Comparison of ENCODE assay signal across 11 mouse cellular contexts in genomic region chrX:96113106-96113634, GRCm38 (mm10).
"Had no signal": no experiment of that assay in that cellular context is flagged by ENCODE, and none has a peak within 500 bp of the region (broad histone marks: within the 10 kb centered on the region; RNA-seq: fewer than 3 reads in every experiment).

No protein-coding gene starts in this region.

- H3K9ac ChIP-seq: liver, embryonic 12.5 days; lung, embryonic 15.5 days; neural tube, embryonic 12.5 days had no signal

- H3K4me2 ChIP-seq: liver, embryonic 12.5 days; lung, embryonic 15.5 days; neural tube, embryonic 12.5 days had no signal

- H3K9me3 ChIP-seq: limb, embryonic 10.5 days; liver, embryonic 12.5 days; lung, embryonic 15.5 days; midbrain, embryonic 10.5 days; neural tube, embryonic 12.5 days had no signal

- H3K4me3 ChIP-seq: left cerebral cortex, adult 2 months; limb, embryonic 10.5 days; liver, embryonic 12.5 days; lung, embryonic 15.5 days; midbrain, embryonic 10.5 days; neural tube, embryonic 12.5 days had no signal

- H3K27ac ChIP-seq: left cerebral cortex, adult 2 months; limb, embryonic 10.5 days; liver, embryonic 12.5 days; lung, embryonic 15.5 days; midbrain, embryonic 10.5 days; neural tube, embryonic 12.5 days; stomach, postnatal 0 days had no signal

- ATAC-seq: liver, embryonic 12.5 days had no signal

- H3K36me3 ChIP-seq: lung, embryonic 15.5 days; midbrain, embryonic 10.5 days; neural tube, embryonic 12.5 days had no signal

- H3K27me3 ChIP-seq: liver, embryonic 12.5 days; lung, embryonic 15.5 days; neural tube, embryonic 12.5 days had no signal

- DNase-seq: kidney, adult 2 months; kidney, postnatal 25 days; midbrain, embryonic 14.5 days; thymus, postnatal 4 days had no signal

- H3K4me1 ChIP-seq: limb, embryonic 10.5 days; liver, embryonic 12.5 days; lung, embryonic 15.5 days; midbrain, embryonic 10.5 days; neural tube, embryonic 12.5 days had no signal
